Mouse (Mus musculus) olfactory bulb, adult 2 months (tissue): Measurements from ENCODE around the gene Ubr3.

ENCODE experiments used
- CTCF ChIP-seq: fragments of 200-500 bp; IDR thresholded peaks from 2 replicates; pipeline ENCODE4 v1.5.1; 2012; ENCODE audit warnings: low read depth, mild to moderate bottlenecking, low read length, moderate library complexity; ENCODE audit not compliant: insufficient read depth
- POLR2A ChIP-seq: fragments of 200-500 bp; IDR thresholded peaks from 2 replicates; pipeline ENCODE4 v1.6.1; 2012; ENCODE audit warnings: mild to moderate bottlenecking, low read depth, low read length, moderate library complexity; ENCODE audit not compliant: insufficient read depth

GRCm38 (mm10) chr2:70024454-70024853, 127.4 kb downstream of the Ubr3 start:
- TF ChIP-seq CTCF, result no peak
- no peak for TF ChIP-seq POLR2A
